Mouse (Mus musculus) liver, embryonic 16.5 days (tissue): Measurements from ENCODE around the gene Safb. TPM values are rescaled to one million over a fixed set of nuclear protein-coding genes. Genes with fewer than 3 reads are reported as not detected.
A peak's percentile ranks its signal among the peaks of the same experiment; 100 is the strongest.

ENCODE experiments used
- ATAC-seq: fragments of 200-750 bp; cut with Nextera tagmentation; 2 replicates; pipeline ENCODE4 v1.8.0; 2017; ENCODE audit warnings: low read depth, mild to moderate bottlenecking, moderate number of reproducible peaks, moderate library complexity
- H3K27ac ChIP-seq: fragments of 300-500 bp; sonication (generic); 2 replicates; pipeline ENCODE4 v1.5.1; 2014; ENCODE audit warnings: mild to moderate bottlenecking, low read length
- H3K27me3 ChIP-seq: fragments of 300-500 bp; sonication (generic); 2 replicates; pipeline ENCODE4 v1.6.1; 2014; ENCODE audit warnings: low read depth, low read length, mixed read lengths; ENCODE audit not compliant: control insufficient read depth, insufficient read depth
- H3K36me3 ChIP-seq: fragments of 300-500 bp; sonication (generic); 2 replicates; pipeline ENCODE4 v1.6.1; 2014; ENCODE audit warnings: mild to moderate bottlenecking; ENCODE audit not compliant: control insufficient read depth, insufficient read depth
- H3K4me1 ChIP-seq: fragments of 300-500 bp; sonication (generic); 2 replicates; pipeline ENCODE4 v1.6.1; 2014; ENCODE audit warnings: low read depth, low read length, mixed read lengths; ENCODE audit not compliant: control insufficient read depth
- H3K4me2 ChIP-seq: fragments of 300-500 bp; sonication (generic); 2 replicates; pipeline ENCODE4 v1.6.1; 2014; ENCODE audit warnings: low read depth, low read length, mixed read lengths
- H3K4me3 ChIP-seq: fragments of 300-500 bp; sonication (generic); 2 replicates; pipeline ENCODE4 v1.5.1; 2014; ENCODE audit warnings: low read depth, mild to moderate bottlenecking, low read length
- H3K9ac ChIP-seq: fragments of 300-500 bp; sonication (generic); 2 replicates; pipeline ENCODE4 v1.6.1; 2014; ENCODE audit warnings: low read depth, low read length
- H3K9me3 ChIP-seq: fragments of 300-500 bp; sonication (generic); replicated peaks from 2 replicates; pipeline ENCODE4 v1.6.1; 2016; ENCODE audit warnings: low read length; ENCODE audit not compliant: control insufficient read depth
- WGBS: fragments of 180-500 bp; shearing (Covaris S2); extraction: QIAGEN DNeasy Blood & Tissue Kit; methylation state at CpG from one replicate; pipeline ENCODE4 v1.1.7; 2014; ENCODE audit not compliant: insufficient replicate concordance; 5-methylcytosine and 5-hydroxymethylcytosine counted together
- polyA plus RNA-seq: library from polyadenylated mRNA; unstranded; fragments of >200 nt; fragmentation: Nextera tagmentation; extraction: Ambion mirVana; gene quantifications from 2 replicates; pipeline ENCODE4 v1.2.1, GENCODE M21; 2015

Gene Safb
- polyA plus RNA-seq, 1 experiment from 2014 or later: 38.7 TPM

GRCm38 (mm10) chr17:56554122-56554551 is 30.5 kb upstream of the Safb start, which contains the start of gene Gm20219:
Gene Gm20219, minus strand, starts transcription at chr17:56554387.
- peak; percentile 48 for ATAC-seq
- H3K36me3 ChIP-seq: no peaks in the 10 kb centered on the region
- H3K27ac ChIP-seq: no peak within 1 kb of the TSS
- no peaks in the 10 kb centered on the region for H3K27me3 ChIP-seq
- no peaks in the 10 kb centered on the region for H3K9me3 ChIP-seq
- no peaks in the 10 kb centered on the region; the same call in 1 of the 2 replicates for H3K4me1 ChIP-seq
- WGBS: 75% methylated on average over 20 of the region's 20 CpGs
- H3K4me2 ChIP-seq: no peak within 1 kb of the TSS
- no peak within 1 kb of the TSS for H3K9ac ChIP-seq
- no peak within 1 kb of the TSS for H3K4me3 ChIP-seq

- H3K27me3 ChIP-seq: no peaks in the 10 kb centered on the region
- H3K9ac ChIP-seq: no peak overlapping the region
- ATAC-seq: no peak
- no peak overlapping the region for H3K27ac ChIP-seq
- H3K4me1 ChIP-seq: peaks cover 2% of the 10 kb centered on the region
- H3K36me3 ChIP-seq: peaks cover 19% of the 10 kb centered on the region
- no peak overlapping the region for H3K4me3 ChIP-seq
- WGBS: 16% methylated on average over 3 of the region's 3 CpGs
- H3K4me2 ChIP-seq: no peak overlapping the region
- H3K9me3 ChIP-seq: no peaks in the 10 kb centered on the region
These were observed 26.2 kb upstream of the Safb start for GRCm38 (mm10) chr17:56558448-56558847.

GRCm38 (mm10) chr17:56559386-56559785 is 25.2 kb upstream of the Safb start:
- Histone ChIP-seq H3K36me3 (peaks cover 28% of the 10 kb centered on the region), H3K4me3 (no peak overlapping the region), H3K27ac (no peak overlapping the region), H3K4me1 (peaks cover 2% of the 10 kb centered on the region), H3K4me2 (no peak overlapping the region), H3K27me3 (no peaks in the 10 kb centered on the region), H3K9me3 (no peaks in the 10 kb centered on the region), H3K9ac (no peak overlapping the region)
- no peak for ATAC-seq
- whole genome bisulfite sequencing: 55% methylated on average over 3 of the region's 3 CpGs

- Histone ChIP-seq H3K4me1 (peaks cover 2% of the 10 kb centered on the region), H3K4me2 (no peak overlapping the region), H3K27me3 (no peaks in the 10 kb centered on the region), H3K9me3 (no peaks in the 10 kb centered on the region), H3K27ac (no peak overlapping the region), H3K36me3 (peaks cover 36% of the 10 kb centered on the region), H3K4me3 (no peak overlapping the region), H3K9ac (no peak overlapping the region)
- WGBS: 73% methylated on average over 1 of the region's 1 CpGs
- no peak for ATAC-seq
These were observed 24.5 kb upstream of the Safb start for GRCm38 (mm10) chr17:56560131-56560530.

GRCm38 (mm10) chr17:56561866-56562265 is 22.8 kb upstream of the Safb start:
- H3K36me3 ChIP-seq: peaks cover 53% of the 10 kb centered on the region

GRCm38 (mm10) chr17:56566293-56566692 is 18.3 kb upstream of the Safb start:
- 95% methylated on average over 29 of the region's 29 CpGs for WGBS
- Histone ChIP-seq H3K4me3 (no peak overlapping the region), H3K4me1 (no peaks in the 10 kb centered on the region), H3K9me3 (no peaks in the 10 kb centered on the region), H3K27ac (no peak overlapping the region), H3K9ac (no peak overlapping the region), H3K27me3 (no peaks in the 10 kb centered on the region), H3K36me3 (peaks cover 94% of the 10 kb centered on the region), H3K4me2 (no peak overlapping the region)
- no peak; the same call in 1 of the 2 replicates for ATAC-seq

More at GRCm38 (mm10) chr17:56561866-56562265, 22.8 kb upstream of the Safb start:
- no peak overlapping the region for H3K27ac ChIP-seq
- 81% methylated on average over 2 of the region's 2 CpGs for WGBS
- peaks cover 2% of the 10 kb centered on the region for H3K4me1 ChIP-seq
- H3K9me3 ChIP-seq: no peaks in the 10 kb centered on the region
- H3K9ac ChIP-seq: no peak overlapping the region
- H3K4me2 ChIP-seq: no peak overlapping the region
- H3K4me3 ChIP-seq: no peak overlapping the region
- H3K27me3 ChIP-seq: no peaks in the 10 kb centered on the region
- ATAC-seq: no peak

GRCm38 (mm10) chr17:56566918-56567317 is 17.7 kb upstream of the Safb start:
- Histone ChIP-seq H3K27me3 (no peaks in the 10 kb centered on the region), H3K9me3 (no peaks in the 10 kb centered on the region), H3K36me3 (peaks cover 93% of the 10 kb centered on the region), H3K4me1 (no peaks in the 10 kb centered on the region), H3K4me2 (no peak overlapping the region), H3K27ac (no peak overlapping the region), H3K4me3 (no peak overlapping the region), H3K9ac (no peak overlapping the region)
- no peak for ATAC-seq
- 88% methylated on average over 5 of the region's 5 CpGs for WGBS

- no peaks in the 10 kb centered on the region for H3K4me1 ChIP-seq
- no peak for ATAC-seq
- H3K4me2 ChIP-seq: no peak overlapping the region
- H3K9ac ChIP-seq: no peak overlapping the region
- no peak overlapping the region for H3K4me3 ChIP-seq
- no peak overlapping the region for H3K27ac ChIP-seq
- 82% methylated on average over 4 of the region's 4 CpGs for WGBS
- H3K9me3 ChIP-seq: no peaks in the 10 kb centered on the region
- H3K36me3 ChIP-seq: peaks cover 91% of the 10 kb centered on the region
- no peaks in the 10 kb centered on the region for H3K27me3 ChIP-seq
These were observed 17.3 kb upstream of the Safb start for GRCm38 (mm10) chr17:56567370-56567769.

- WGBS: 92% methylated on average over 4 of the region's 4 CpGs
- Histone ChIP-seq H3K4me2 (no peak overlapping the region), H3K27ac (no peak overlapping the region), H3K27me3 (no peaks in the 10 kb centered on the region), H3K4me3 (no peak overlapping the region), H3K36me3 (peaks cover 87% of the 10 kb centered on the region), H3K9ac (no peak overlapping the region), H3K4me1 (peaks cover 2% of the 10 kb centered on the region; the same call in 1 of the 2 replicates), H3K9me3 (no peaks in the 10 kb centered on the region)
- ATAC-seq: no peak
These were observed 14.3 kb upstream of the Safb start for GRCm38 (mm10) chr17:56570287-56570686.
